Mouse (Mus musculus): ENCODE data around the gene Mylk. TPM values are rescaled to one million over a fixed set of nuclear protein-coding genes. Genes with fewer than 3 reads are reported as not detected.

Mylk gene
- polyA plus RNA-seq, 1 experiment from 2014 or later: 3.0 TPM

DNA sequence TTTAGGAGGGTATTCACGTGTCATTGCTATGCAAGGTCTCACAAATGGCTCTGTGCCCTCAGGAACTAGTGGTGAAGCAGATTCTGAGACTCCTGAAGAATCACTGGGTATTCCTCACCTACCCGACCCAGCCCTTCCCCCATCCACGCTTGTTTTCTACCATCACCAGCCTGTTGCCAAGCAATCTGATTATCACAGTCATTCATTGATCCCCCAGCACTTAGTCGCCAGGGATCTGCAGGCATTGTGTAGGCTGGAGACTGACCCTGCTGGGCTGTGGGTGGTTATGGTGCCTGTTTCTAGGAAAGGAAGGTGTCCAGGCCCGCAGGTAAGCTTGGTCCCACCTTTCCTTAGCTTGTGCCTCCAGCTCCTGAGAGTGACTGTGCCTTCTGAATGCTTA, 155.0 kb downstream of the Mylk start:
- H3K4me3 ChIP-seq: no peak overlapping the region
- no peak for DNase-seq (ENCODE audit: low spot score)
- WGBS: 40% methylated on average over 5 of the region's 5 CpGs
- H3K4me1 ChIP-seq: peaks cover 29% of the 10 kb centered on the region
- peak overlapping the region; percentile 48; the same call in 1 of the 2 replicates for H3K27ac ChIP-seq (replicated peaks)
- H3K36me3 ChIP-seq (replicated peaks): no peaks in the 10 kb centered on the region
- no peaks in the 10 kb centered on the region for H3K9me3 ChIP-seq
- H3K27me3 ChIP-seq (replicated peaks; ENCODE audit: low read depth, poor library complexity, severe bottlenecking): peaks cover 8% of the 10 kb centered on the region; the same call in 1 of the 2 replicates

DNA sequence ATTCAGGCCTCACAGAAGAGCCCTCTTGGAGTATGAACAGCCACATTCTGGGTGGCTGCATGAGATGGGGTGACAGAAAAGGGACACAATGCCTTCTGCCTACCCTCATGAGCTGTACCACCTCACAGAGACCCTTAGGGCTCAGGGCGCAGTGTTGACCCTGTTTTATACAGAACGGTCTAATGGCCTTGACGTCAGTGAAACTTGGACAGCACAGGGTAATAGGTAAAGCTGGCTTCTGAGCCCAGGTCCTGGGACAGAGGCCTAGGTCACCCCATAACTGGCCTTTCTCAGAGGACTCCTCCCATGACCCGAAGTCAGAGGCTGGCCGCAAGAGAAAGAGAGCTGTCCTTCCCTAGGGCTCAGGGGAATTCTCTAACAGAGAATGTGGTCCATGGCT, 155.5 kb downstream of the Mylk start:
- WGBS: 68% methylated on average over 5 of the region's 5 CpGs
- no peak for DNase-seq (ENCODE audit: low spot score)
- H3K27me3 ChIP-seq (replicated peaks; ENCODE audit: low read depth, poor library complexity, severe bottlenecking): peaks cover 8% of the 10 kb centered on the region; the same call in 1 of the 2 replicates
- no peak overlapping the region for H3K4me3 ChIP-seq
- peaks cover 29% of the 10 kb centered on the region for H3K4me1 ChIP-seq
- no peaks in the 10 kb centered on the region for H3K9me3 ChIP-seq
- H3K36me3 ChIP-seq (replicated peaks): no peaks in the 10 kb centered on the region
- H3K27ac ChIP-seq (replicated peaks): peak overlapping the region; percentile 48

DNA sequence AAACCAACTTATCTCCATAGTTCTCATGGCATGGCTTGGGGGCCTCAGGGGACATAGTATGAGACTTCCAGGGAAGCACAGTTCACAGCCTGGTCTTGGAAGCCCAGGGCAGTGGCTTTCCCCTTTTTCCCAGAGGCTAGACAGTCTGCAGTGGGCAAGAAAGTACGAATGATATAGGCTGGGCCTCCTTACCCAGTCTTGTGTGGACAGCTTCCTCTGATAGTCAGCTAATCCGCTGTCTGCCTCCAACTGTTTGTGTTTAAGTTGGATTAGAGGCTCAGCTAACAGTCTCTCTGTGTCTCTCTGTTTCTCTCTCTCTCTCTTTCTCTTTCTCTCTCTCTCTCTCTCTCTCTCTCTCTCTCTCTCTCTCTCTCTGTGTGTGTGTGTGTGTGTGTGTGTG, 156.0 kb downstream of the Mylk start:
- no peaks in the 10 kb centered on the region for H3K9me3 ChIP-seq
- no peak overlapping the region for H3K4me3 ChIP-seq
- 45% methylated on average over 2 of the region's 2 CpGs for WGBS
- no peaks in the 10 kb centered on the region for H3K36me3 ChIP-seq (replicated peaks)
- peaks cover 8% of the 10 kb centered on the region; the same call in 1 of the 2 replicates for H3K27me3 ChIP-seq (replicated peaks; ENCODE audit: low read depth, poor library complexity, severe bottlenecking)
- H3K4me1 ChIP-seq: peaks cover 29% of the 10 kb centered on the region
- no peak for DNase-seq (ENCODE audit: low spot score)
- H3K27ac ChIP-seq (replicated peaks): 0 out of 2 replicates have a peak overlapping the region, but pooled peaks have one; percentile 48

DNA sequence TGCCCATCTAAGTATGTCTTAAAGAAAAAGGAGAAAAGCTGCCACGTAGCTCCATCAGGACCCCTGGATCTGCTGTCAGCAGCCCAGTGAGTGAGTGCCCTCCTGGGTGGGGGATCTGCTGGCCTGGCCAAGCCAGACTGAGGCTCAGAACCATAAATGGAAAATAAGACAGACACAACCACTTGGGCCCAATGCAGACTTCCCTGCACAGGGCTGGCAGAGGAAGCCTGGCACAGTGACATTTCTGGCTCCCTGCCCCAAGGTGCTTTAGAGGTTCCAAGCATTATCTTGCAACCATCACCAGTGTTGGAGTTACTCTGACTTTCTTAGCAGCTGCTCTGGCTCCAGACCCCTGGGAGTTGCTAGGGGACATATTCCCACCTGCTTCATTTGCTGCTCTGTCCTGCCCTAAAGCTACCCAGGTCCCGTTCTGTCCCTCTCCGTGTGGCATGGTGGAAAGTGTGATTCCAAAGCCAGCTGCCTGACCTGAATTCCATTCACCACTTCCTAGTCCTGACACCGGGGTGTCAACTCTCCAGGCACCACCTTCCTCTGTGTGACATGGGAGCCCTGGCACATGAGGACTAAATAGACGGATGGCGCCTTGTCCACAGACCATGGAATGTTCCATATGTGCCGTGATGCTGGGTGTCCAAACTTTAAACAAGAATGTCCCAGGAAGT, 156.7 kb downstream of the Mylk start:
- H3K9me3 ChIP-seq: no peaks in the 10 kb centered on the region
- H3K27me3 ChIP-seq (replicated peaks; ENCODE audit: low read depth, poor library complexity, severe bottlenecking): peaks cover 8% of the 10 kb centered on the region; the same call in 1 of the 2 replicates
- 78% methylated on average over 7 of the region's 7 CpGs for WGBS
- H3K4me1 ChIP-seq: peaks cover 29% of the 10 kb centered on the region
- DNase-seq (ENCODE audit: low spot score): no peak
- no peak overlapping the region for H3K4me3 ChIP-seq
- H3K27ac ChIP-seq (replicated peaks): 0 out of 2 replicates have a peak overlapping the region, but pooled peaks have one; percentile 24
- H3K36me3 ChIP-seq (replicated peaks): no peaks in the 10 kb centered on the region

DNA sequence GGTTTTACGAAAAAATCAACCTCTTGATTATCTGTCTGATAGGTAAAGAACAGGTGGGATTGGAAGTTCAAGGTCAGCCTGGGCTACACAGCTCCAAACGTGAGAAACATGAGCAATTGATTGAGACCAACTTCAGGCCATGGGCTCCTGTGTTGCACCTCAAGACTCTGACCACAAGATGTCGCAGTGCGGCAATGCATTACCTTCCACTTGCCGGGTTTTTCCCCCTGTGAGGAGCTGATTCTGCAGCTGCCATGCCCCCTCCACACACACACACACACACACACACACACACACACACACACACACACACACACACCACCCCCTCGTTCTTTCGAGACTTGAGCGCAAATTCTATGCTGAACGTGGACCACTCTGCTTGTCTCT, 157.3 kb downstream of the Mylk start:
- peaks cover 29% of the 10 kb centered on the region for H3K4me1 ChIP-seq
- peak; percentile 77 for DNase-seq (ENCODE audit: low spot score)
- 22% methylated on average over 9 of the region's 9 CpGs for WGBS

DNA sequence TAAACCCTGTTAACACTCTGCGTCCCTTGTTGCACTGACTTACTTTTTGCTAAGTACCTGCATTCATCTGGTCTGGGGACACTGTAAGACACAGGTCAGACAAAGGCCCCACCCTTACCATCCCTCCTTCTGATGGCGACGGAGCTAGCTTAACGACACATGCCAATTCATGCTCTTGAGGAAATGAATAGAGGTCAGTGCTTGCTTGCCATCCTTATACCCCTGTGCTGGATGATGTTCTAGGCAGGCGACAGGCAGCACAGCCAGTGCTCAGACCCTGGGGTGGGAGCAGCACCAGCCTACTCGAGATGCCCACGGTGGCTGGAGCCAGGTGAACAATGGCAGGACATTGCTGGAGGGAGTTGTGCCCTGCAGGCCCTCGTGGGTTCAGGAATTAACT, 157.8 kb downstream of the Mylk start:
- Histone ChIP-seq H3K36me3 (replicated peaks) (no peaks in the 10 kb centered on the region), H3K27me3 (replicated peaks; ENCODE audit: low read depth, poor library complexity, severe bottlenecking) (peaks cover 8% of the 10 kb centered on the region; the same call in 1 of the 2 replicates), H3K9me3 (no peaks in the 10 kb centered on the region), H3K4me3 (no peak overlapping the region), H3K27ac (replicated peaks) (no peak overlapping the region), H3K4me1 (peaks cover 29% of the 10 kb centered on the region)
- WGBS: 80% methylated on average over 8 of the region's 8 CpGs
- no peak for DNase-seq (ENCODE audit: low spot score)

More for the DNA sequence above, 157.3 kb downstream of the Mylk start:
- H3K27me3 ChIP-seq (replicated peaks; ENCODE audit: low read depth, poor library complexity, severe bottlenecking): peaks cover 8% of the 10 kb centered on the region; the same call in 1 of the 2 replicates
- H3K27ac ChIP-seq (replicated peaks): no peak overlapping the region
- no peaks in the 10 kb centered on the region for H3K9me3 ChIP-seq
- H3K4me3 ChIP-seq: no peak overlapping the region
- no peaks in the 10 kb centered on the region for H3K36me3 ChIP-seq (replicated peaks)

DNA sequence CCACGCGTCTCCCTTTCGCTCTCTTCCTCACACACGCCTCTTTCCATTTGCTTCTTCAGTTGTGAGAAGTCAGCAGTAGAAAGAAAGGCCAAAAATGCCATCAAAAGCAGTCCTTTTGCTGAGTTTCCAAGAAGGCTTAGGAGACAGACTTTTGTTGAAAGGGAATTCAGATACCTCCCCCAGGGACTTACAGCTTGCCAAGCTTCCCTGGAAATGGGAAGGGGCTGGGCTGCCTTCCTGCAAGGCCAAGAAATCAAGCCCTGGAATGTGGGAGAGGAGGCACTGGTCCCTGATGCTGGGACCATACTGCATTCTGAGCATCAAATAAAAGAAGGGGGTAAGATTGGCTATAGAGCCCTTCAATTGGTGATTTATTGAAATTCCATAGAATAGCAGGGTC, 159.9 kb downstream of the Mylk start:
- H3K9me3 ChIP-seq: no peaks in the 10 kb centered on the region
- H3K4me1 ChIP-seq: peaks cover 37% of the 10 kb centered on the region
- no peak overlapping the region for H3K4me3 ChIP-seq
- DNase-seq (ENCODE audit: low spot score): no peak
- no peaks in the 10 kb centered on the region for H3K36me3 ChIP-seq (replicated peaks)
- 92% methylated on average over 4 of the region's 4 CpGs for WGBS
- H3K27me3 ChIP-seq (replicated peaks; ENCODE audit: low read depth, poor library complexity, severe bottlenecking): peaks cover 8% of the 10 kb centered on the region; the same call in 1 of the 2 replicates
- H3K27ac ChIP-seq (replicated peaks): no peak overlapping the region

DNA sequence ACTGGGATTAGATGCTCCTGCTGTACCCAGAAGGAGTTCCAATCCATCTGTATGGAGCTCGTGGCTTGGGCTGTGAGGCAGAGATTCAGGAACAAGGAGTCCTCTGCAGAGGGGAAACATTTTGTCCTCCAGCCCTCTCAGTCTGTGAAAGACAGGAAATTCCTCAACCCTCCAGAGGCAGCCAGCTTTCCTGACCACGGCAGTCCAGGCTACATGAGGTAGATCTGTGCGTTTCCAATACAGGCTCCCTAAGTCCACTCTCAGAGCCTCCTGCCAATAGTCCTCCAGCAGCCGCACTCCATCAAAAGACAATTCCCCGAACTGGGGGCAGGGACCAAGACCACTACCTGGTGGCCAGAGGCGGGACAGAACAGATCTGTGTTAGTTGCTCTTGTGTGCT, 164.4 kb downstream of the Mylk start:
- no peaks in the 10 kb centered on the region for H3K9me3 ChIP-seq
- H3K36me3 ChIP-seq (replicated peaks): no peaks in the 10 kb centered on the region
- 46% methylated on average over 6 of the region's 6 CpGs for WGBS
- H3K27me3 ChIP-seq (replicated peaks; ENCODE audit: low read depth, poor library complexity, severe bottlenecking): no peaks in the 10 kb centered on the region
- H3K4me1 ChIP-seq: peaks cover 14% of the 10 kb centered on the region
- H3K27ac ChIP-seq (replicated peaks): peak overlapping the region; percentile 75
- peak; percentile 36 for DNase-seq (ENCODE audit: low spot score)
- no peak overlapping the region for H3K4me3 ChIP-seq

DNA sequence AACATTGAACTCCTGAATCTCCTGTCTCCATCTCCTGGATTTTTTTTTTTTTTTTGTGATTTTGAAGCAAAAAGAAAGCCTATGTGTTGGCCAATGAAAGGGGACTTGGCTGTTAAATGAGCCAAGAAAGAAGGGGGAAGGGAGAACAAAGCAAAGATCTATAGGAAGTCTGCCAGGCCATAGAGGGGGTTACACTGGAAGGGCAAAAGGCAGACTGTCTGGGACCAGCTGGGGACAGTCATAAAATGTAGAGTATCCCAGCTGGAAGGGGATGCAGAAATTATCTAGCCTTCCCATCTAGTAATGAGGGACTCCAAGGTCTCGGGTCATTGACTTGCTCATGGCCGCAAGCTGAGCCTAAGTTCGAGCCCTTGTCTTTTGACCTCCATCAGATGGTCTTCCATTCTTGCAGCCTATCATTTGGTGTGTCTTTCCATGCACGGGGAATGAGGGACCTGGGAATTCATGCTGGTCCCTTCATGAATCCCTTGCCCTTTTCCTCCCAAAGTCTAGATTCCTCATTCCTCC, 172.4 kb downstream of the Mylk start:
- H3K27ac ChIP-seq (replicated peaks): no peak overlapping the region
- peaks cover 34% of the 10 kb centered on the region for H3K4me1 ChIP-seq
- WGBS: 90% methylated on average over 4 of the region's 4 CpGs
- no peak for DNase-seq (ENCODE audit: low spot score)
- no peaks in the 10 kb centered on the region for H3K9me3 ChIP-seq
- no peaks in the 10 kb centered on the region for H3K27me3 ChIP-seq (replicated peaks; ENCODE audit: low read depth, poor library complexity, severe bottlenecking)
- H3K4me3 ChIP-seq: no peak overlapping the region
- no peaks in the 10 kb centered on the region for H3K36me3 ChIP-seq (replicated peaks)

DNA sequence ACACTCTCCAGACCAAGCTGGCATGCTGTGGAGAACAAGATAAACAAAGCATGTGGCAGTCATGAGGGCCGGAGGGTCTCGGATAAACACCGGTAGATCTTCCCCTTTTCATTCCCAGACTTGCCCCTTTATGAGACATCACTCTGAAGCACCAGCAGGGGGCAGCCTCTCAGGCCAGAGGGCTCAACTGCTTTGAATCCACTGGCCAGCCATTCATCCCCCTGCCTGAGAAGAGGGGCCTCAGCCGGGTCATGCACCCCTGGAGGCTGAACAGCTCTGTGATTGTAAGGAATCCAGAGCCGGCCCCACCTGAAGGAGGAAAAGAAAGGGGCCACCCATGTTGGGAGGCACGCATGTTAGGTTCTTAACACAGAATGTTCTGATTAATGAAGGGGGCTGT, 175.2 kb downstream of the Mylk start:
- Histone ChIP-seq H3K36me3 (replicated peaks) (no peaks in the 10 kb centered on the region), H3K27ac (replicated peaks) (peak overlapping the region; percentile 75), H3K4me3 (no peak overlapping the region), H3K27me3 (replicated peaks; ENCODE audit: low read depth, poor library complexity, severe bottlenecking) (no peaks in the 10 kb centered on the region), H3K9me3 (no peaks in the 10 kb centered on the region), H3K4me1 (peaks cover 43% of the 10 kb centered on the region)
- peak; percentile 82 for DNase-seq (ENCODE audit: low spot score)
- 13% methylated on average over 6 of the region's 6 CpGs for WGBS

DNA sequence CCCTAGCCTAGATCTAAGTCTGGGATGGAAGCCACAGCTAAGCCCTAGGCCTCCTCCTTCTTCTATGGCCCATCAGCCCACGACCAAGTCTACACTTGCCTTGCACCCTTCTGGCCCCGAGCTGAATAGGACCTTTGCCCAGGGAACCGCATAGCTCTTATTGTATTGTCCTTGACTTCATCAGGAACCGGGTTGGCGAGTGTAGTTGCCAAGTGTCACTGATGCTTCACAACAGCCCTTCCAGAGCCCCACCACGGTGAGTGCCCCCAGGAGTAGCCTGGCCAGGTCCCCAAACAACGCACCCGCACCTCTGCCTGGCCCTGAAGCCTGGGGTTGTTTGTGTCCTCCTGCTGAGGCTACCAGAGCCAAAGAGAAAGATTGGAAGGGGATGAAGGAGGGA, 175.9 kb downstream of the Mylk start:
- H3K27ac ChIP-seq (replicated peaks): peak overlapping the region; percentile 75
- peaks cover 50% of the 10 kb centered on the region for H3K4me1 ChIP-seq
- H3K4me3 ChIP-seq: no peak overlapping the region
- no peaks in the 10 kb centered on the region for H3K9me3 ChIP-seq
- no peaks in the 10 kb centered on the region for H3K36me3 ChIP-seq (replicated peaks)
- DNase-seq (ENCODE audit: low spot score): no peak
- WGBS: 77% methylated on average over 8 of the region's 8 CpGs
- no peaks in the 10 kb centered on the region for H3K27me3 ChIP-seq (replicated peaks; ENCODE audit: low read depth, poor library complexity, severe bottlenecking)

DNA sequence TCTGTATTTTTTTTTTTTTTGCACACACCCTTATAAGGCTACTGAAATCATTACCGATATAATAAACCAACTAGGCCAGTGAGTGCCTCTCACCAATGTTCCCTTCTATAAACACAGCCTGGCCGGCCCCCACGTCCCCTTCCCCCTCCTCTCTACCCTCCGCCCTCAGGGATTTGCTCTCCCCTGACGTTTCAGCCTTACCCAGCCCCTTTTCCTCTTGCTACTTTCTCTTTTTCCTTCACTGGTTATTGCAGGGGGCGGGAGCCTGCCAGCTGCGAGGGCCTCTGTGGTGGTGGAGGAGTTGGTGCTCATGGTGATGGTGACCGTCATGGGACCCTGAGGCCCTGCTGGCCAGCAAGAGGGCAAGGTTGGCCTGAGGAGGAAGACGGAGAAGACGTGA, 176.3 kb downstream of the Mylk start:
- Histone ChIP-seq H3K4me3 (no peak overlapping the region), H3K36me3 (replicated peaks) (no peaks in the 10 kb centered on the region), H3K27ac (replicated peaks) (peak overlapping the region; percentile 75), H3K4me1 (peaks cover 54% of the 10 kb centered on the region), H3K27me3 (replicated peaks; ENCODE audit: low read depth, poor library complexity, severe bottlenecking) (no peaks in the 10 kb centered on the region), H3K9me3 (no peaks in the 10 kb centered on the region)
- no peak for DNase-seq (ENCODE audit: low spot score)
- 66% methylated on average over 10 of the region's 10 CpGs for WGBS

DNA sequence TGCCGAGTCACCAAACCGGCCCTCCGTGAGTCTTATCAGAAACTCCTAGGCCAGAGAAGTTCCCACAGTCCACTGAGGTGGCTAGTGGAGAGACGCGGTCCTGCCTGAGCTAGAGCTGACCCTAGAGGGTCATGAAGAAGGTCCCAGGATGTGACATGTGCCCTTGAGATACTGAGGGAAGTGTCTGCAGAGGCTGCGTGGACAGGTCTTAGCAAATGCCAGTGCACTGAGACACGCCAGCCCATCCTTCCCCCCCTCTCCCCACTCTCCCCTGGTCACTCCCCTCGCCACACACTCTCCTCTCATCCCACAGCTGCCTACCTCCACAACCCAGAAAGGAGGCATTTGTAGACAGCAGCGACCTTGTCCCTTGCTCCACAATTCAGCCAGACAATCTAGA, 178.6 kb downstream of the Mylk start:
- no peaks in the 10 kb centered on the region for H3K27me3 ChIP-seq (replicated peaks; ENCODE audit: low read depth, poor library complexity, severe bottlenecking)
- peaks cover 67% of the 10 kb centered on the region for H3K4me1 ChIP-seq
- H3K9me3 ChIP-seq: no peaks in the 10 kb centered on the region
- DNase-seq (ENCODE audit: low spot score): no peak
- no peaks in the 10 kb centered on the region for H3K36me3 ChIP-seq (replicated peaks)
- no peak overlapping the region for H3K4me3 ChIP-seq
- WGBS: 80% methylated on average over 9 of the region's 9 CpGs
- H3K27ac ChIP-seq (replicated peaks): no peak overlapping the region

All from embryonic facial prominence, embryonic 10.5 days (tissue).